Comparison of ENCODE assay signal across 1 mouse cellular context in genomic region chr2:167678600-167678999, GRCm38 (mm10).
A peak's percentile ranks its signal among the peaks of the same experiment; 100 is the strongest.
TF ChIP-seq lines count a peak whose summit lies in the region.

No protein-coding gene starts in this region.

TF ChIP-seq in MEL, 35 proteins besides CTCF, POLR2A, EP300 and RAD21:
- TF ChIP-seq MYC (IDR thresholded peaks at IDR 0.05; ENCODE audit: low read depth, low read length) (peak; percentile 75; the same call in 1 of the 2 replicates), ZNF384 (IDR thresholded peaks at IDR 0.05; ENCODE audit: low read depth, low read length) (peak; percentile 95), MAZ (IDR thresholded peaks at IDR 0.05; ENCODE audit: low read depth, low read length) (no peak), NELFE (IDR thresholded peaks at IDR 0.05; ENCODE audit: low read depth, low read length) (no peak), SMC3 (IDR thresholded peaks at IDR 0.05; ENCODE audit: low read depth, low read length) (peak; percentile 59), MAX (IDR thresholded peaks at IDR 0.05; ENCODE audit: low read length) (no peak), ZC3H11A (IDR thresholded peaks at IDR 0.05; ENCODE audit: low read depth, low read length) (peak; percentile 43; the same call in 1 of the 2 replicates)
